Mouse (Mus musculus) thymus, postnatal 36 days (tissue): ENCODE measurements around the gene Ephx1.
"Not testable (repeated sequence)": the region's sequence is repeated elsewhere in the genome, so short reads cannot be mapped to it uniquely, and the experiment has no call there.

Source experiments
- DNase-seq, 2 experiments: peaks; one replicate each; pipeline ENCODE4 v3.0.0; 2022; ENCODE audit warnings: mixed read lengths in 2 of 2

Ephx1 gene

DNA sequence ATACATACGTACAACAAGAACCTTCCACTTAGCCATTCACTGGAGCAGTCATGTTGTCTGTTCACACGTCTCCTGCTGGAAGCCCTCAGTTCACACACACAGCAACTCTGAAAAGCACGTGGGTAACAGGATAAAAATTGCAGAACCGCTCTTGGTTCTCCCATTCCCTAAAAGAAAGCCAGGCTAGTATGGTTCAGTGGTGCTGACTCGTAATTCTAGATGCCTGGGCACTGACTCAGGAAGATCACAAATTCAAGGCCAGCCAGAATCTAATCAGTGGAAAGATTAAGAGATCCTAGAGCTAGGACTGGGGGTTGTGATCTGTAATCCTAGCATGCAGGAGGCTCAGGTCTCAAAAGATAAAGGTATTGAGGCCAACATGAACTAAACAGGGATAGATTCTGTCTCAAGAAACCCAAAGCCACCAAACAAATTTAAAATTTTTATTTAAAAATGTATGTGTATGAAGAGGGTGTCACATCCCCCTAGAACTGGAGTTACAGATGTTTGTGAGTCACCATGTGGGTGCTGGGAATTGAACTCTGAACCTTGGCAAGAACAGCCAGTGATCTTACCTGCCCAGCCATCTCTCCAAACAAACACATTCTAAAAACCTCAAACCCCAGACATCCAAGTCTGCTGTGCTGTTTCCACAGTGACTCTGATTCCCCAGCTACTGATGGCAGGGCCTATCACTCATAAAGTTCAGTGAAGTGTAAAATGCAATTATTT lies at the start of gene Ephx1:
Gene Ephx1, minus strand, starts transcription at position 149 of the 732 bp plus-strand sequence.
- no peak for DNase-seq

DNA sequence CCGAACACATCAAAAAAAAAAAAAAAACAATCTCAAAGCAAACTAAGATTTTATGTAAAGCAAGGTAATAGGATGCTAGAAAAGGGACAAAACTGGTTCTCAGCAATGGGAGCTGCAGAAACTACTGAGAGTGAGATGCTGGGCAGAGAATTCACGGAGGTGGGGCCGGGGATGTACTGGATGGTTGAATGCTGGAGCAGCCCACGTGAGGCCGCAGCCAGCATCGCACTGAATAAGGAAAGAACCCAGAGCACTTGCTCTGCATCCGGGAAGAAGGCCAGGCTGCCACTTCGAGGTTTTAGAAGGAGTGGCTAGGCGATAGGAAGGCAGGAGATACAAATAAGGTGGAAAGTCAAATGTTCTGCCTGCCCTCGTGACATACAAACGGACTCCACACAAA lies 49.0 kb upstream of the Ephx1 start:
- DNase-seq, result no peak

GRCm38 (mm10) chr1:181068344-181068743 lies 47.6 kb upstream of the Ephx1 start:
- DNase-seq, result no peak

GRCm38 (mm10) chr1:181064648-181065047 lies 43.9 kb upstream of the Ephx1 start:
- no peak for DNase-seq

- no peak for DNase-seq
These were observed 43.3 kb upstream of the Ephx1 start for GRCm38 (mm10) chr1:181063991-181064390.

DNA sequence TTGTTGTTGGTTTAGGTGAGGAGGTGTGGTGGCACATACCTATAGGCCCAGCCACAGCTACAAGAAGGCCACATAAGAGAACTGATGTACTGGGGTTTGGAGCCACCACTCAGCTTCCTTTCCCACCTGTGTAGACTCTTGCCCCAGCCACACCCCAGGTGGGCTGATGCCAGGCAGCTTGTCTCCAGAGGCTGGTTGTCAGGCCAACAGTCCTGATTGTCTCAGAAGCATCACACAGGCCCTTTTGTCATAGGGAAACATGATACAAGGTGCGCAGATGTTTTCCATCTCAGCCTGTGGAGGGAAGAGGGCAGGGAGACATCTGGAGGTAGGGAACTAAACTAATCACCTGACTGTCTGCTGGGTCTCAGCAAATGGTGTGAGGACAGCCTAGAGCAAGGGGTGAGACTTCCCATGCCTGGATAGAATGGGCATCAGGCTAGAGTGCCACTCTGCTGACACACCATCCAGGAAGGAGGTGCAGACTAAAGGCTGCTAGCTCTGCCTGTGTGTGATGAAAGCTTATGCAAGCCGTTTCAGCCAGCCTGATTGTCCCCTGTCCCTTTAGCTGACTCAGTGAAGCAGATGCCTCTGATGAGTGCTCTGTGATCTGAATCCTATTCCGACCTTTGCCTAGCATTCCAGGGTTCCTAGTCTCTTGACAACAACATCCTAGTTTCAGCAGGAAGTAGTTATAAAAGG lies 41.2 kb upstream of the Ephx1 start:
- DNase-seq, result no peak

- DNase-seq, result no peak
These were observed 32.2 kb upstream of the Ephx1 start for GRCm38 (mm10) chr1:181052898-181053297.

GRCm38 (mm10) chr1:181050937-181051336 lies 30.2 kb upstream of the Ephx1 start, which contains the start of gene 9130409I23Rik:
9130409I23Rik (plus strand) TSS chr1:181051237.
- no peak for DNase-seq

GRCm38 (mm10) chr1:181049328-181049842 lies 28.7 kb upstream of the Ephx1 start:
- no peak for DNase-seq

DNA sequence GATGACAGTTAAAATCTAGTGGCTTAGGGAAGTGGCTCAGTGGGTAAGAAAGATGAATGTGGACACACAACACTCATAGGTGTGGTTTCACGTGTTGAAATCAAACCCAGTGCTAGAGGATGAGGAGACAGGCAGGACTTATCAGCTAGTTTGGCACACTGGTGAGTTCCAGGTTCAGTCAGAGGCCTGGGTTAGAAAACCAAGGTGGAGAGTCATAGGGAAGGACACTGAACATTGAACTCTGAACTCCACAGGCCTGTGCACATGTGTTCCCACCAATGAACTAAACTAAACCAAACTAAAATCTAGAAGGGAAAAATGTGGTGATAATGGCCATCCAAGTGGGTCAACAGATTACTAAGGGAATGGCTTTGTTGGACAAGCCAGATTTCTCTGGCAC lies 26.8 kb upstream of the Ephx1 start:
- no peak for DNase-seq

GRCm38 (mm10) chr1:181039652-181040051 lies 18.9 kb upstream of the Ephx1 start:
- peak in 1 of 2 experiments; percentile 12 for DNase-seq

DNA sequence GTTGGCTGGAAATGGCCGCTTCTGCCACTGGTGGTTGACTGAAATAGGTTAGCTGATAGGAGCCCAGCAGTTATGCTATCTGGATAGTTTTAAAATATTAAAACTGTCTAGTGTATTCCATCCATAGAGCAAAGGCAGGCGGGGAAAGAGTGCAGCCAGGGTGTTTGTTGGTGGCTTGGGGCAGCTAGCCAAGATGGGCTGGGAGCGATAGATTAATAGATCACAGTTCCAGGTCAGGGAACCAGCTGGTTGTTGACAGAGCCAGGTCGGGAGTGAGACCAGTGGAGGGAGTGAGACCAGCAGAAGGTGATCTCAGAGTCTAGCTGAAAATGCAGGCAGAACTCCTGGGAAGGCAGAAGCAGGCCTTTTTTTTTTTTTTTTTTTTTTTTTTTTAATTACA lies 16.9 kb upstream of the Ephx1 start:
- DNase-seq, result no peak

DNA sequence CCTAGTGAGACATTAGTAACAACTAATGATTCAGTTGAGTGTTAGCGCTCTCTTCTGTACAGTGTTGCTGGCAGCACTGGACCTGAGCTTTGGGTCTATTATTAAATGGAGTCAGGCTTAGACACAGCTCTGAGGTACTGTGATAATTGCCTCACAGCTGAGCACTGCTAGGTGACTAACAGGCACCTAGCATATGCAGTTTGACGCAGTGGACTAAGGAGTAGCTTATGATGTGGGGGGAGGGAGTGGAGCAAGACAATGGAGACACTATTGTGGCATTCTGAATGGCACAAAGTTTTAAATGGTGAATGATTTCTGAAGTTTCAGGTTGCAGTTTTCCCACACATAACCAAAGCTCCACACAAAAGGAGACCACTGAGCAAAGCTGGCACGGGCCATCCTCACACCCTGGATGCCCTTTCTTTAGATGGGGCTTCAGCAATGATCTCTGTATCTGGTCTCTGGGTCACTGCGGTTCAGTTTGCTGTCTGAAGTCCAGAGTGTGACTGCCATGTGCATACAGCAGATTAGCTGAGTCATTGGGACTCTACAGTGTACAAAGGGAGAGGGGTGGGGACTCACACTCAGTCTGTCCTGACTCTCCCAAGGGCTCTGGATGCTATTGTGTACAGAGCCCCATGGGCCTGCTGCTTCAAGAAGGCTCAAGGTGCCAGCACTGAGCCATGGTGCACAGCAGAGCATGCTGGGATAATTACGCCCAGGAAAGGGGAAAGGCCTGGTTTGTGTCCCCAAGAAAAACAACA lies 14.5 kb upstream of the Ephx1 start:
- DNase-seq, result not testable (repeated sequence)

DNA sequence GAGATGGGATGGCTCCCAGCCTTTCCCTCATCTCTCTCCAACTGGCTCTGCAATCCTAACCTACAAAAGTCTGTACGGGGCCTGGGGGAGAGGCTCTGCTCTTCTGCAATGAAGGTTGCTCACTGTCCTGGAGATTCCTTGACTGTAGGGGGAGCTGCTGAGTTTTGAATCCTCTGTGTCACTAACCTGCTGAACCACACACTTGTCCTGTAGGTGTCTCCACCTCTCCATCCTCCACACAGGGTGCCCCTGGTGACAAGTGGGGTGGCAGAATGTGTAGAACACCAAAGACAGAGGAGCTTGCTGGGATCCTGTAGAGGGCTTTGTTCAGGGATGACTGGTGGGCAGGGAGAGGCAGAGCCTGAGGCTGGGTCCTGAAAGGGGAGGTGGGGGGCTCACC lies 1.6 kb upstream of the Ephx1 start:
- DNase-seq, result peak; percentile 78 to 80

- DNase-seq, result no peak
These were observed 773 bp upstream of the Ephx1 start for GRCm38 (mm10) chr1:181021488-181021865.

DNA sequence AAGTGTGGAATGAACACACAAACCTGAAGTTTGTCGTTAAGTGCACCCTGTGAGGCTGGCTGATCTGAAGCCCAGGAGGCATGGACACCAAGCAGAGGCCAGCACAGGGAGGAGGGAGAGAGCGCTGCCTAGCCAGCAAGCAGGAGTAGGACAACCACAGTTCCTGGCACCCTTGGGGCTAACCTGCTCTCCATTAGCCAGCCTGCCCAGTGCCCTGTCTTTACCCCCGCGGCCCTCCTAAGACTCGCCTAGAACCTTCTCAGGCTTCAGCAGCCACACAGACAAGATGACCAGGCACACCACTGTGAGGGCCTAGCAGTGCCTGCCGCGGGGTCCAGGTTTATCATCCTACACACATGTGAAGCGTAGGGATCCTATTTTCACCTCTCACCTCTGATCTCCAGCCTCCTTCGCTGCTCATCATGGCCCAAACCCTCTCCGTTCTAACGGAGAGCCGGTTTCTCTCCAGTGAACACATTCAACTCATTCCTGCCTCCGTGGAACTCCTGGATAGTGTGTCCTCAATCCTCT lies 2.7 kb downstream of the Ephx1 start:
- no peak for DNase-seq

DNA sequence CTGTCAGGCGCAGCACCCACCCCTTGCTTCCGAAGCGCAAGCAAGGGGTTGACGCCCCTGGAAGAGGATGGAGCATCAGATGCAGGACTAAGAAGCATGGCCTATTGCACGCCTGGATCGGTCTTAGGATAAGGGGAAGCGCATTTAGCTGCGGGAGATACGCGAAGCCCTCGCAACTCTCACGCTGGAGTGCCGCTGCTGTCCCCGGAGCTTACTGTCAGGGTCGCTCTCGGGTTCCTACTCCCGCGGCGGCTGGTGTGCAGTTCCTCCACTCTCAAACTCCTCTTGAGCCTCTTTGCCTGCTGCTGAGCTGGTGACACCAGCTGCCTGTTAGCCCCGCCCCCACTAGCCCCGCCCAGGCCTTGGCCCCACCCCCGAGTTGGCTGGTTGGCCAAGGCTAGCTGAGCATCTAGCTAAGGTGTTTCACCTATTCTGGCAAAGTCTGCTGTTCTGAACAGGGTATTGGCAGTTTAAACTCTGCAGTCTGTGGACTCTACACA lies 3.4 kb downstream of the Ephx1 start:
- DNase-seq, result peak; percentile 86 to 88

- DNase-seq, result peak; percentile 60 to 78
These were observed 4.1 kb downstream of the Ephx1 start for GRCm38 (mm10) chr1:181016532-181017131.

GRCm38 (mm10) chr1:181016045-181016444 lies 4.7 kb downstream of the Ephx1 start:
- no peak for DNase-seq

GRCm38 (mm10) chr1:181015558-181015957 lies 5.1 kb downstream of the Ephx1 start:
- no peak for DNase-seq

- no peak for DNase-seq
These were observed 5.8 kb downstream of the Ephx1 start for GRCm38 (mm10) chr1:181014731-181015500.

- no peak for DNase-seq
These were observed 7.3 kb downstream of the Ephx1 start for GRCm38 (mm10) chr1:181013446-181013845.
